Mouse (Mus musculus): ENCODE measurements around the gene Sim2. TPM values are rescaled to one million over a fixed set of nuclear protein-coding genes. Genes with fewer than 3 reads are reported as not detected.

The Sim2 gene
- polyA plus RNA-seq, 1 experiment: not detected

- Histone ChIP-seq H3K27ac (ENCODE audit: insufficient read depth, low read length) (no peak overlapping the region), H3K4me1 (ENCODE audit: control insufficient read depth, insufficient read depth, low read length) (no peaks in the 10 kb centered on the region), H3K4me3 (ENCODE audit: insufficient read depth, low read length) (no peak overlapping the region)
- TF ChIP-seq CTCF (IDR thresholded peaks at IDR 0.05; ENCODE audit: extremely low read depth, insufficient read depth, low read length): no peak
- no peak for TF ChIP-seq POLR2A (IDR thresholded peaks at IDR 0.05; ENCODE audit: extremely low read depth, insufficient read depth, low read length)
Measured at GRCm38 (mm10) chr16:94083848-94084525, 744 bp upstream of the Sim2 start.

- H3K4me1 ChIP-seq (ENCODE audit: control insufficient read depth, insufficient read depth, low read length): no peaks in the 10 kb centered on the region
- no peak for TF ChIP-seq CTCF (IDR thresholded peaks at IDR 0.05; ENCODE audit: extremely low read depth, insufficient read depth, low read length)
- no peak for TF ChIP-seq POLR2A (IDR thresholded peaks at IDR 0.05; ENCODE audit: extremely low read depth, insufficient read depth, low read length)
- H3K4me3 ChIP-seq (ENCODE audit: insufficient read depth, low read length): no peak overlapping the region
- H3K27ac ChIP-seq (ENCODE audit: insufficient read depth, low read length): no peak overlapping the region
Measured at GRCm38 (mm10) chr16:94085603-94086285, 1.0 kb downstream of the Sim2 start.

DNA sequence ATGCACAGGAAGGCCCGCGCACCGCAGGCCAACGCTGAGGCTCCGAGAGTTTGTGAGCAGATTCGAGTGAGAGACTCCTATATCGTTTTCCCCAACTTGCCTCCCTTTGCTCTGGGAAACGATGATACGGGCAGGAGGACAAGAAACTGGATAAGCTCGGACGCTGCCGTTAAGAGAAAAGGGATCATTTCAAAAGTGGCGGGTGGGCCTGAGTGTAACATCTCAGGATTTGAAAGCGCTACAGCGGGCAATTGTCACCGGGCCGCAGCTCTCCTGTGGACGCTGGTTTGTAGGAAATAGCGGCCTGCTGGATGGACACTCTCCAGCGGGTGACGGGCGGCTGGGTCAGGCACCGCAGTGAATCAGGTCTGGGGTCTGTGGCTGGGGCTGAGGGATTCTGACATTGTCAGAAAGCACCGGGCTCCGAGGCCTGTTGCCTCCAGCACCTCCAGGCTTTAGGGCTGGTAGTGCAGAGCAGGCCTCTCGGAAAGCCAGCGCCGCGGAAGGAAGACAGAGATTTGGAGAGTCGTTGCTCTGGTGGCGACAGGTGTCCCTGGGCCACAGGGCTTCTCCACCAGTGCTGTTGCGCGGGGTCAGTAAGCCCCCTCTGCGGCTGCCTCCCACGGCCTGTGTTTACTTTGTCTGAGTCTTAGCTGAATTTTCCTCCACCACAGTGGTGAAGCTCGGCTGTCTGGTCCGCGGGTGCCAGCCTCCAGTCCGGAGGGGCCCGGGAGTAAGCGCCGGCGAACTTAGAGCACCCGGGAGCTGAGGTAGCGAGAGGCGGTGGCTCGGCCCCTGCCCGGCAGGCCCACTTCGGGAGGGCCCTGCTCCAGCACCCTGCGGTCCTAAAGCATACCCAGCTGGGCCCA lies 2.2 kb downstream of the Sim2 start:
- H3K4me1 ChIP-seq (ENCODE audit: control insufficient read depth, insufficient read depth, low read length): no peaks in the 10 kb centered on the region
- TF ChIP-seq CTCF (IDR thresholded peaks at IDR 0.05; ENCODE audit: extremely low read depth, insufficient read depth, low read length) (no peak), POLR2A (IDR thresholded peaks at IDR 0.05; ENCODE audit: extremely low read depth, insufficient read depth, low read length) (no peak)
- H3K27ac ChIP-seq (ENCODE audit: insufficient read depth, low read length): no peak overlapping the region
- H3K4me3 ChIP-seq (ENCODE audit: insufficient read depth, low read length): no peak overlapping the region

DNA sequence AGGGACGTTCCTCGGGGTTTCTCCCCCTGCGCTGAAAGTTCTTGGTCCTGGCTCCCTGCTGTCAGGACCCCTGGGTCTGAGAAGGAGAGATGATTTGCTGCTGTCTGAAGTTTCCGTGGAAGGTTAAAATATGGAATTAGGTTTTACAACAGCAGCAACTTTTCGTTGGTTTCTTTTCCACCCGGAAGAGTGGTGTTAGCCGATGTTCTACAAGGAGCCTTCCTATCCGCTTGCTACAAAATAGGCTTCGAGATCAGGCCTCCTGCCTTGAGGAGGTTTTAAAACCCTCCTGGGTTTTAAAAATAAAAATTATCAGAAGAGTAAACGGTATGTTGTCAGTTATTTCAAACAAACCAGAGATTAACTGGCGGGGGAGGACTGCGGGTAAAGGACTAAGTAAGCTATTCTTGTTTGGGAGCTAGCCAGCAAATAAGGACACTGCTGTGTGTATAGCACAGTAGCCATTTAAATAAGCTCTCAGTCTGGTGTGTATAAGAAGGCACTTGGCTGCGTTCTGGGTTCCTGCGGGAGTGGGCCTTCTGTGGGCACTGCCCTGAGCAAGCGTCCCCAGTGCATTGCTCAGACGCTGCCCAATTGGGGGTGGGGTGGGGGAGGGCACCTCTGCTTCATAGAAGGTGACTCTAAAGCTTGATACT lies 3.0 kb downstream of the Sim2 start:
- TF ChIP-seq POLR2A (IDR thresholded peaks at IDR 0.05; ENCODE audit: extremely low read depth, insufficient read depth, low read length) (no peak), CTCF (IDR thresholded peaks at IDR 0.05; ENCODE audit: extremely low read depth, insufficient read depth, low read length) (no peak)

DNA sequence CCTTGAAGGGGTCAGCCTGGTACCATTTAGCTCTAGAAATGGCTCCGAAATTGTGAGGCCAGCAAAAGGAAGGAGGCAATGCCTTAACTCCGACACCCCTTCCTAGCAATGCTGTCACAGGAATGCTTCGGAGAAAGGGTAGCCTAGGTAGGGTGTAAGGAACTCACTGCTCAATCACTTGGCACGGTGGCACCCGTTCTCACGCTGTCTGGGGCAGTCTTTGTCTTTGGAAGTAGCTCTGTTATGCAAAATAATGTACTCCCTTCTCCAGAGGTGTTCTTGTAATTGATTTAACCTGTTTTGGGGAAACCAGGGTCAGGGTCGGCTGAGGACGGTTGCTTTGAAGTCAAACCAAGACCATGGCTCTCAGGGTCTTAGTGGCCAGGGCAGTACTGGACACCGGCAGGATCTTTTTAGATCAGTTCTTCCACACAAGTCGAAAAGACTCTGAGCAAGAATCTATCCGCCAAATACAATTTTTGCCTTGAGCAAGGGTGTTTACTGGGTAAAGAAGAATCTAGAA lies 3.6 kb downstream of the Sim2 start:
- no peak for TF ChIP-seq POLR2A (IDR thresholded peaks at IDR 0.05; ENCODE audit: extremely low read depth, insufficient read depth, low read length)
- Histone ChIP-seq H3K4me3 (ENCODE audit: insufficient read depth, low read length) (no peak overlapping the region), H3K4me1 (ENCODE audit: control insufficient read depth, insufficient read depth, low read length) (no peaks in the 10 kb centered on the region)

More for the DNA sequence above, 3.0 kb downstream of the Sim2 start:
- Histone ChIP-seq H3K4me1 (ENCODE audit: control insufficient read depth, insufficient read depth, low read length) (no peaks in the 10 kb centered on the region), H3K27ac (ENCODE audit: insufficient read depth, low read length) (no peak overlapping the region), H3K4me3 (ENCODE audit: insufficient read depth, low read length) (no peak overlapping the region)

GRCm38 (mm10) chr16:94088819-94089692 lies 4.3 kb downstream of the Sim2 start:
- no peak overlapping the region for H3K4me3 ChIP-seq (ENCODE audit: insufficient read depth, low read length)
- no peak overlapping the region for H3K27ac ChIP-seq (ENCODE audit: insufficient read depth, low read length)
- no peaks in the 10 kb centered on the region for H3K4me1 ChIP-seq (ENCODE audit: control insufficient read depth, insufficient read depth, low read length)
- TF ChIP-seq CTCF (IDR thresholded peaks at IDR 0.05; ENCODE audit: extremely low read depth, insufficient read depth, low read length) (no peak), POLR2A (IDR thresholded peaks at IDR 0.05; ENCODE audit: extremely low read depth, insufficient read depth, low read length) (no peak)

More for the DNA sequence above, 3.6 kb downstream of the Sim2 start:
- no peak overlapping the region for H3K27ac ChIP-seq (ENCODE audit: insufficient read depth, low read length)

DNA sequence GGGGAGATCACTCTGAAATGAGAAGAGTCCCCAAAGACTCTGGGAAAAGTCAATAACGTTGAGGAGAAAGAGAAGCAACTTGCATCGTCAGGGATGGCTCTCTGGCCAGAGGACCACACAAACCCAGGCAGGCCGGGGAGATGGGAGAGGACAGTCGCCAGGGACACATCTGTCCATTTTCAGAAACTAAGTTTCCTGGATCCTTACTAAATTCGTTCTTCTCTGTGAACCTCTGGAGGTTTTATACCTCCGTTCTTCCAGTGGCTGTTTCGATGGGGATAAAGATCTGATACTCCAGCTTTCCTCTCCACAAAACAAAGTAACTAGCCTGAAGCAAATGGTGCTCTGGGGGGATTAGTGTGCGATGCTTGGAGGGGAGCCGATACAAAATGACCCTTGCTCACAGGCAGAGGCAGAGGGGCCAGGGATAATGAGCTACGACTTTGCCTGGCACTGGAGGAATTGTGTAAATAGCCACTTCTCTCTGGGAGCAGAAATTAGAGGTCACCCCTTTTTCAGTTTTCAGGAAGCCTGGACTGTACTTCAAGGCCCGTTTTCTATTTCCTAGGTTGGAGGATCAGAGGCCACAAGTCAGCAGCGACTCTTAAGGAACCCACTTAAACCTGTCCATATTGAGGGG lies 7.9 kb downstream of the Sim2 start:
- Histone ChIP-seq H3K4me3 (ENCODE audit: insufficient read depth, low read length) (no peak overlapping the region), H3K4me1 (ENCODE audit: control insufficient read depth, insufficient read depth, low read length) (no peaks in the 10 kb centered on the region), H3K27ac (ENCODE audit: insufficient read depth, low read length) (no peak overlapping the region)
- no peak for TF ChIP-seq CTCF (IDR thresholded peaks at IDR 0.05; ENCODE audit: extremely low read depth, insufficient read depth, low read length)
- TF ChIP-seq POLR2A (IDR thresholded peaks at IDR 0.05; ENCODE audit: extremely low read depth, insufficient read depth, low read length): no peak

Measured in cortical plate, adult 2 months (tissue).